Mouse (Mus musculus) regulatory T cell (primary cell): ENCODE measurements around the gene Crip2.

Source experiments
- in situ Hi-C: fragments of 300-600 bp; cut with MboI, MseI; formaldehyde crosslinking; loops from one replicate; pipeline ENCODE4 v1.15.1; 2025; ENCODE audit warnings: high pct_unique_total_duplicates

Gene Crip2

DNA sequence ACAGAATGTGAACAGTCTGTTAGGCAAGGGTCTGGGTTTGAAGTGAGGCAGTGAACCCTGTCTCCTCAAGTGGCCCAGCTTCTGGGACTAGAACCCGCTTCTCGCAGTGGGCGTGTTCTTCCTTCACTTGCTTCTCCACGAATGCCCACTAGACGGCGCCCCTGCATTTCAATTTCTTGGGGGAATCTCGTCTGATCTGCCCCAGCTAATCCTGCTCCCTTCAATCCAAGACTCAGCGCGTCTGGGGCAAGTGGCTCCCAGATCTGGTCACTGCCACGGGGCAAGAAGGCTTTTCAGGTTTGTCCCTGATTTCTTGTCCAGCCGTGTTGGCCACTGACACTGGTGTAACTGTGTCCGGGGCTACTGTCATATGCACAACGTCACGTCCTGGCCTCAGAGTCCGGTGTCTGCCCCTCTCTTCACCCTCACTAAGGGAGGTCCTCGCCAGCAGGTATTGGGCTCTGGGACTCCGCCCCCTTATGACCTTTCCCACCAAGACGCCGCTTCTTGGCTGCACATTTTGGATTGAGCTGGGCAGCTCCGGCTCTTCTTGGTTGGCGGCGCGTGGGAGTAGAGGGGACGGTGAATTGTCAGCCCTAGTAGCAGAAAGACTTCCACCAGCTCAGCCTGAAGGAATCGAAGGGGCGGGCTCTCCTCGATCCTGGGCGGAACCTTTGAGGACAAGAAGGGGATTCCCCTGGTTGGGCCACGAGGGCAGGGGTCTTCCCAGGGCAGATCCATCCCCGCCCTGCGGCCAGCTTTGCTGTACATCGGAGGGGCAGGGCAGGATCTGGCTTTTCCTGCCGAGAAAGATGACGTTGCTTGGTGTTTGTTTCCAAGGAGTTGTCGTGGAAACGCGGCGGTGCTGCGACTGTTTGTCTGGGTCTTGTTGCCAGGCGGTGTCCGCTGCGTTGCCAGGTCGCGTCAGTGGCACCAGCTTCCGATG is 6.3 kb downstream of the Crip2 start, which contains the start of gene Crip1:
Gene Crip1, plus strand, starts transcription at position 205 of the 946 bp plus-strand sequence.
- in situ Hi-C loops, result loop anchor here (5.0 kb wide), 1 partner anchor 41 kb away; the partner anchor contains the start of gene Tmem121

DNA sequence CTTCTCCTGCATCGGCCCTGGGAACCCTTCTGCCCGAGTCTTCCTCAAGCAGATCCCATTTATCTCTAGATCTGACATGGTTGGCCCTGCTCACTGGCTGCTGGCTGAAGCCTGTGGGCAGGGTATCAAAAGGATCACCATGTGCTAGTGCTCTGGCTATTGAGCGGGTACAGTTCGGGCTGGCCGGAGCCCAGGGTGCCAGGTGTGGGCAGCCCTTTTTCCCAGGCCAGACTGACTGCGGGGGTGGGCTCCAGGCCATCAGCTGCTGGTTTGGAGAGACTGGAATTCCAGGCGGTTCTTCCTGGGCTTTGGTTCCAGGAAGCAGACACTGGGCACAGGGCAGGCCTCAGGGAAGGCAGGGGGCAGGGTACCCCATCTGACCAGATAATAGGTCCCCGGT is 7.4 kb downstream of the Crip2 start:
- in situ Hi-C loops, result loop anchor here (5.0 kb wide), 1 partner anchor 40 kb away; the partner anchor contains the start of gene Tmem121

DNA sequence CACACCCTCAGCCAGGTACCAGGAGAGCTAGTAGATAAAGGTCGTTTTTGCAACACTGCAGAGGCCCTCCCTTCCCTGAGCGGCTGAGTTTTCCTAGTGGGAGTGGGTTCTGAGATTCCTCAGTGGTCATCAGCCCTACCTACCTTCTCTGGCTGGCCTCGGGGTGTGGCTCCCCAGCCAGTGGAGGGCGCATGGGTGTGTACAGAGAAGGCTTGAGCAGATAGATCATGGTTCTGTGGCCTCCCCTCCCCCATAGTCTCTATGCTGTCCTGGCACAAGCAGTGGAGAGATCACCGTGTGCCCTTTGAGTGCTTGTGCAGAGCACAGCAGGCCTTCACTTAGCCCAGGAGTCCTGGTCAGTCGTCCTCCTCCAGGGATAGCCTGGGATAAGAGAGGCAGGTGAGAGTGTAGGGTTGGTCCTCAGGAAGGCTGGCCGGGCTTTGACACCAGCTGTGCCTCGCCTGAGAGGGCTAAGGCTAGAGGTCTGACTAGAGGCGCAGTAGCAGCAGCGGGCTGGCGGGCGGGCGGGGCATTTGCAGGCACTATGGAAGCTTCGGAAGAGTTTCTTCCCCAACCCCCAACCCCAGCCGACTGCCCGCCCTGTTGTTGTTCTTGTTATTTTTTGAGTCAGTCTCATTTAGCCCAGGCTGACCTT is 8.5 kb downstream of the Crip2 start:
- in situ Hi-C loops, result loop anchor here (5.0 kb wide), 1 partner anchor 39 kb away; the partner anchor contains the start of gene Tmem121

DNA sequence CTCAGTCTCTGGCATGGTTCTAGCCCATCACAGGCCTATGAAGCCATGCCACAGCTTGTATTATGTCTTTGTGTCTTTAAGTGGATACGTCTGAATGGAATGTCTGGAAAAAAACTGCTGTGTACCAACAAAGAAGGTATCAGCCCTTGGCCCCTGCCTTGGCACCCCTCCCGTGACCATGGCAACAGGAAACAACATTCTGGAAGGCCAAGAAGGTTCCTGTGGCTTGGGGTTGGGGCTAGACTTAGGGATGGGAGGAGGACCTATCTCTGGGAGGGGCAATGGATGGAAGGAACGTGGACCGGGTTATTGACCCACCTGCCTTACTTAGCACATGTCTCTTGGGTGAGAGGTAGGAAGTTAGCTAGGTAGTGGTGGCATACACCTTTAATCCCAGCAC is 9.3 kb downstream of the Crip2 start:
- in situ Hi-C loops, result loop anchor here (5.0 kb wide), 1 partner anchor 38 kb away; the partner anchor contains the start of gene Tmem121

DNA sequence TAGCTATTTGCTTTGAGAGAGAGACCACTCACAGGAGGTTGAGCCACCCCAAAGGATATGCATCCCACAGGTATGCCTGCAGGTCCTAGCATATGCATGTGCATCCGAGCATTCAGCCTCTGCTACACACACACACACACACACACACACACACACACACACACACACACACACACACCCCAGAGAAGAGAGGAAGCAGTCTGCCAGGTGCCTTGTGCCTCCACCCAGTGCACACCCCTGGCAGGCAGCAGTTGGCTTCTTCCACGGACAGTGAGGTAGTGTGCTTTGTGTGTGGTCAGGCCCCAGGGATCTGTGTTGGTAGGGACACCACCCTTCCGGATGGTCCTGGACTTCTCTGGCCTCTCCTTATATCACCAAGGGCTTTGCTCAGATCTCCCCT is 9.9 kb downstream of the Crip2 start:
- in situ Hi-C loops, result loop anchor here (5.0 kb wide), 1 partner anchor 37 kb away; the partner anchor contains the start of gene Tmem121

DNA sequence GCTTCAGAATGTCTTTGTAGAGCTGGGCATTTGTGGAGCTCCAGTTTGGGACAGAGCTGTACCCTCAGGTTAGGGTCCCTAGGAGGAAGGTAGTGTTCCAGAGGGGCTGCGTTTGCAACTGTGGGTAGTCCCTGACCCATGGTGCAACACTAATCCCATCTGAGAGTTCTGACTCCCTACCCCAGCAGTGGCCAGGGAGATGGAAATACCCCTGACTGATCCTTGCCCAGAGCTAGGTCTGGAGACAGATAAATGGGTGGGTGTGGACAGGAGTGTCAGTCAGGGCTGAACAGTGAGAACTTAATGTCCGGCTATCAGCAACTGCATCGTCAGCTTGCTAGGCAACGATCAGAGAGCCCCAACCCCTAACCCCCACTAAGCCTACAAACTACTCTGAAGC is 10.6 kb downstream of the Crip2 start:
- in situ Hi-C loops, result no loop called here

DNA sequence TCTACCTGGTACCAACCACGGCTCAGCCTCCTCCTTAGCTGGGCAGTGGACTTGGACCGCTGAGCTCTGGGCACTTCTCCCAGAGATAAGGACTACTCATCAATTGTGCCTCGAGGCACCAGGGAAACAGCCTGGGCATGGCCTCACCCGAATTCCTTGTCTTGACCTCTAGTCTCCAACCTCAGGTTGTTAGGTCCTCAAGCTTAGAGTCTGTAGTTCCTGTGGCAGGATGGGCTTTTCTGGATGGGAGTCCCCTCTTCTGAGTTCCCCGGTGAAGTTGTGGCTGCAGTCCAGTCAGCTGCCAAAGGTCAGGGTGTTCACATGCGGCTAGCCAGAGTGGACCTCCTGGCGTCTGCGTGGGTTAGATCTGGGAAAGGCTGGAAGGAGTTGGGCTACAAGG is 11.0 kb downstream of the Crip2 start:
- in situ Hi-C loops, result no loop called here

DNA sequence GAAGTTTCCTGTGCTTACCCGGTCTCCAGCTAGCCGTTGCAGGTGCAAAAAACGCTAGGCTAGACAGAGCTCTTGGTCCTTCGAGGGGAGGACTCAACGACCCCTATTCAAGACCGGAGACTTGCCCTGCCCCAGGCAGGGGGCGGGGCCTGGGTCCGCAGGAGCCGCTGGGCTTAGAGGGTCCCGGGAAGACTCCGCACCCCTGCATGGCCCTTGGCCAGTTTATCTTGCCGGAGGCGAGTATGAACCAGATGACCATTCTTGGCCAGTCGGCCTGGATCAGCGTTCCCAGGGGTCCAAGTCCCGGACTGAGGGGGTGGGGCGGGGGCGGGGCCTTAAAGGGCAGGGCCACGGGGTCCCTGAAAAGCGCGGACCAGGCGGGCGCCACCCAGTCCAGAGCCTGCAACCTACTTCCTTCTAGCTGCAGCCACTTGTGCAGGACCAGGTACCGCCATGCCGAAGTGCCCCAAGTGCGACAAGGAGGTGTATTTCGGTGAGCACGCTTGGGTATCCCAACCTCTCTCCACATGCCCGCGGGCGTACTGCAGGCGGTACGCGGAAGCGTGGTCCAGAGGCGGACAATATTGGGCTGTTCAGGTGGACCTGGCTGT is 11.7 kb downstream of the Crip2 start:
- in situ Hi-C loops, result no loop called here

DNA sequence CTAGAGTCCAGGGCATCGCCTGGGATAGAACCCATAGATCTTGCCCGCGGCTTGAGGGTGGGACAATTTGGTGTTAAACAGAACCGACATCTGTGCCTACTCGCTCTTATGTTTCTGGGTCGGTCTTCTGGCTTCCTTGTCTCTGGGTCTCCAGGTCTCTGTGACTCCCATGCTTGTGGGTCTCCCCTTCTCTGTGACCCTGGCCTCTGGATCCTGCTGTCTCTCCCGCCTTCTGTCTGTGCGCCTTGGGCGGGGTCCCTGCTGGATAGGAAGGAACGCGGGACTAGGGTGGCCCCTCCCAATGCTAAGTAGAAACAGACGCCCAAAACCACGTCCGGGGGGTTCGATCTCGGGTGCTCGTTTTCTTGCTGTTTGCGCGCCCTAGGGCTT is 12.2 kb downstream of the Crip2 start:
- in situ Hi-C loops, result no loop called here

DNA sequence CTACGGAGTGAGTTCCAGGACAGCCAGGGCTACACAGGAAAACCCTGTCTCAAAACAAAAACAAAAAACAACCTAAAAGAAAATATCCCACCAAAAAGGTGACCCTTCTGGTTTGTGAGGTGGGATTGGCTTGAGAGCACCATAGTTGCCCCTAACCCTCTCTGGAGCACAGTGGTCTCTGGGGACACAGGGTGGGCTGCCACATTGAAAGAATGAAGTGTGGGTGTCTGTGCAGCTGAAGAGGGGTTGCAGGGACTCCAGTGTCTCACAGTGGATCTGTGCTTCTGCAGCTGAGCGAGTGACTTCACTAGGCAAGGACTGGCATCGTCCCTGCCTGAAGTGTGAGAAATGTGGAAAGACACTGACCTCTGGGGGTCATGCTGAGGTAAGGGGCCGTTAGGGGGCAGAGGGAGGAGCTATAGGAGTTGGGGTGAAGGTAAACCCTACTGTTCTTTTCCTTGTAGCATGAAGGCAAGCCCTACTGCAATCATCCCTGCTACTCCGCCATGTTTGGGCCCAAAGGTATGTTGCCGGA is 13.0 kb downstream of the Crip2 start:
- in situ Hi-C loops, result no loop called here

DNA sequence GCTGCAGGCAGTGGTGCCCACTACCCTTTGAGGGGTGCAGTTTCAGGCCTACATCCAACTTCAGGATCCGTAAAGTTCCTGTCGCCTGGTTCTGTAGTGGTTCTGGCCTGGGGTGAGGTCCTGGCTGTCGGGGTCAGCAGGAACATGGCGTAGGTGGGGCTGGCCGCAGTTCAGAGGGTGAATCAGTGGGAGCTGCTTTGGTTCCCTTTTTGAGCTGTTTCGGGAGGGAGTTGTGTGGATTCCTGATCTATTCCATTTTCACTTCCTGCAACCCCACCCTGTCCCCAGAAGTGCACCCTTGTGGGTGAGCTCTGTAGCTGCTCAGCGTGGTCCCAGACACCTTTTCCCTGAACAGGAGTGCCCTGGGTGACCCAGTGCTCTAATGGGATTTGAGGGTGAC is 13.9 kb downstream of the Crip2 start:
- in situ Hi-C loops, result no loop called here

DNA sequence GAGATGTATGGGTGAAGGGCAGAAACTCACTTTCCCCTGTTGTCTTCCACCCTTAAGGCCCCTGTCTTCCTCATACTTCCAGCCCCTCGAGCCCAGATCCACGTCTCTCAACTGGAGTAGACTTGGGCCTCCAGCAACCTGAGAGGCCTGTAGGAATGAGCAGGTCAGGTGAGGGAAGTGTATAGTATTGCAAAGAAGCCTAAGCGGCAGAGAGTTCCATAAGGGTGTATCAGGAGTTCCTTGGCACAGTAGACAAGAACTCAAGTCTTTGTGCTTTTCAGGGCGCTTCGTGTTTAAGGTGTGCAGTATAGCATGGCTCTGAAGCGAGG is 14.7 kb downstream of the Crip2 start:
- in situ Hi-C loops, result no loop called here

DNA sequence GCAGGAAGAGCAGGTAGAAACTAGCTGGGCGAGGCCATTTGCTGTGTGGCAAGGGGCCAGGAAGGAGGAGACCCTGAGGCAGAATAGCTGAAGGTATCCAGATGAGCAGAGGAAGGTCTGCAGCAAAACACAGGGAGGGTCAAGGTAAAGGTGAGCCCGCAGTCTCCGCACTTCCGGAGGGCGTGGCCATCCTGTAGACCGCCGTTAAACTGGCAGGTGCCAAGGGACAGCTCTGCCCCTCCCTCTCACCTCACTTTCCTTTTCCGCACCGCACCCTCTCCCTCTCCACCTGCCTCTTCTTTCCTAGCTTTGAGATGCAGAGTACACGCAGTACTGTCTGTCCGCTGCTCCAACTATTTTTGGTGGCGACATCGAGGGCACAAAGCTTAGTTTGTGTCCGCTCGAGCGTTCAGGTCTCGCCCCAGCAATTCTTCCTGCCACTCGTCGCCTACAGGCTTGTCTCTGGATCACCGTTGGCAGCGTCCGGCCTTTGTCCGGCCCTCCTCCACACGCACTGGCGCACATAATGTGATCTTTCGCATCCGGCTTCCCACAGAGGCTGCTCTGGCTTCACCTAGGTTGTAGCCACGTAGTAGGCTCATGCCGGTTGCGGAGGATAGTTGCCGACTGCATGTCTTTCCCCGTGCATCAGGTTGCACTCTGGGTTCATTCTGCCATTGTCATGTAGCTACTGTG is 15.2 kb downstream of the Crip2 start:
- in situ Hi-C loops, result no loop called here

DNA sequence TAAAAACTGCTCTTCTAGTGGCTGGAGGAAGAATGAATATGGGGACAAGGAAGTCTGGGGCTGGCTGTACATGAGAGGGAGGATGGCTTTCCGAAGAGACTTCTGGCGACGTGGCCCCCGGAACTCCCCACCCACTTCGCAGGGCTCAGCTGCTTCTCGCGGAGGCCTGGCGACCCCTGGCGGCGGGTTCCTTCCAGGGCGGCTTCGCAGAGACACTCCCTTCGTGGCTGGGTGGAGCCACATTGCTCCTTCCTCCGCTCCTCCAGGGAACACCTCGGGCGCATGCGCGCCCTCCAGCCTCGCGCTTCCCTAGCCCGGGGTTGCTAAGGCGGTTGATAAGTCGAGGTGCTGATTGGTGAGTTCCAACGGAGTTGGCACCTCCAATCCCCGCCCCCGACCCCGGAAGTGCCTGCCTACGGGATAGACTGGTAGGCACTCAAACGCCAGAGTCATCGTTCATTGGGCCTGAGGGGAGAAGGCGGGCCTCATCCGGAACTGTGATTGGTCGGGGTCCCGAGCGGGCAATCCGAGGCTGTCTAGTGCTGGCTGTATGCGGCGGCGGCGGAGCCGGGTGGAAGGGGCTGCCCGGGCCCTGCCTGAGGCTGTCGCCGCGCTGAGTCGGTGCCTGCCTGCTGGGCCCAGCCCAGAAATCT is 16.0 kb downstream of the Crip2 start, which contains the start of gene Tedc1:
Gene Tedc1, plus strand, starts transcription at position 535 of the 653 bp plus-strand sequence.
- in situ Hi-C loops, result no loop called here

DNA sequence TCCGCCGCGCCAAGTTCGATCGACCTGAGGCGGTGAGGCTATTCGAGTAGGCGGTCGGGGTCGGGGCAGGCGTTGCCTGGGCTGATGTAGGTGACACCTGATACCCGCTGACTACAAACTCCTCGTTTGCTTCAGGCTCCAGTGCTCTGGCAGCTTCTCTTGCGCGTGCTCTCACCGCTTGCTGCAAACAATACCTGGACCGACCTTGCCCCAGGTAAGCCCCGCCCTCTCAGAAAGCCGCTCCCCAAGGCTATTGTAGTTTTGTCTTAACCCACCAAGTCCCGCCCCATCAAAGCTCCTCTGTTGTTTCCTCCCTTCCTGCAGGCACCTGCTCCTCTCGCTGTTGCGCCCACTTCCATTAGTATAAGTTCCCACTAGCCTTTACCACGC is 16.5 kb downstream of the Crip2 start:
- in situ Hi-C loops, result no loop called here

DNA sequence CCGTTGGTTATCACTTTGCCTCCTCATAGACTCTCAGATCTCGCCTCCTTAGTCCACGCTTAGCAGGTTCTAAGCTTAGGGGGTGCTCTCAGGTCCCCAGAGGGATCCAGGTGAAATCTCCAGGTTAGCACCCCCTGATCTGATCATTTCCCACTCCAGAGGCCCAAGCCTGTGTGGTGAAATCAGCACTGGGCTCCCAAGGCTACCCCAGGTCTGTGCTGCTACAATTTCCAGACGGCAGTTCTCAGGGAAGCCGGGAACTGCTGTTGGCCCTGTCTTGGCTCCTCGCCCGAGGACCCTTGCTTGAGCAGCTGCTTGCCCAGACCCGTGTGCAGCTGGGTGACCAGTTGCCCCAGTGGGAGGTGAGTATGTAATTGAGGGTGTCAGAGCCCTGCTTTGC is 17.0 kb downstream of the Crip2 start:
- in situ Hi-C loops, result no loop called here

DNA sequence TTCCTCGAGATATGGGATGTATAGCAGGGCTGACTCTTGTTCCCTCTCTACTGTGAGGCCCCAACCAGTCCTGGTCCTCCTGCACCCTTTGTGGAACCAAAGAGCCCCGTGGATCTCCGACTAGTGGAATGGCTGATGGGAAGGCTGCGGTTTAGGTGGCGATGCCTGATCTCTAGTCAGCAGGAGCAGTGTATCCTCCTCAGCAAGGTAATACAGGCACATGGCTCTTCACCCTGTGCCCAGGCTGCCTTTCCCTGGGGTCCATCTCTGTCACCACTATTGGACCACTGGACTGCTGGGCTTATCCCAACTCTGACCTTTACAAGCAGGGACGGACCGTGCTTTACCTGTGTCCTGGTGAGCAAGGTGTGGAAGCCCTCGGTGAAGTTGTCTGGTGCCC is 17.5 kb downstream of the Crip2 start:
- in situ Hi-C loops, result no loop called here

DNA sequence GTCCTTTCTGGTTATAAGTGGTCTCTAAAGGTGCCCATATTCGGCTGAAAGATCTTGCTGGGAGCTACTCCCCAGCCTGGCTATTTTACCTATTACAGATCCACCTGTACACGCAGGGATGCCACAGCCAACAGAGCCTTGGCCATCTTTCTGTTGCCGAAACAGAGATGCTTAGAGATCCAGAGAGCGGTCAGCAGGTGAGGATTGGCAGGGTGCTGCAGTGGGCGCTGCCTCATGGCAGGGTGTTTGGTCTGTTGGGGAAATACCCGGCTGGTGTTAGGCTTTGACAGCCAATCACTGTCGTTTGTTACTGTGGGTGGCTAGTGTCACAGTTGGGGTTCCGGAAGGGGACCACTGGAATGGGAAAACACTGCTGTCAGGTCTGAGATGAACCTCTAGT is 17.9 kb downstream of the Crip2 start:
- in situ Hi-C loops, result no loop called here

DNA sequence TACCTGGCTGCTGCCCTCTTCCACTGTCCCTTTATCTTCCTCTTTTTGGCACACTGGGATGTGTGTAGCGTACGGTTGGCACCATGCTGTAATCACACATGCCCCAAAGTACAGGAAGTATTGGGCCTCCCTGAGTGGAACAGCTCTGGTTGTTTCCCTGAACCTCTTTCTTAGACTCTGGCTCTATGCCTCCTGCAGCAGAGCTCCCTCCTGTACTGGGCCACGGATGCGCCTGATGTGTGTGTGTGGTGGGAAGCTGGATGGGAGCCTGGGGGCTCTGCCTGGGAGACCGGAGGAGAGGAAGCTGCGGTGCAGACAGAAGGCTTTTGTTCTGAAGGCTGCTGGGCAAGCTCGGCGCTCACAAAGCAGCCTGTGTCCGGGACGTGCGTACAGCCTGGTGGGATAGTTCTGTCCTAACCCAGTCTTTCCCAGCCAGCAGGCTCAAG is 23.5 kb downstream of the Crip2 start:
- in situ Hi-C loops, result no loop called here

DNA sequence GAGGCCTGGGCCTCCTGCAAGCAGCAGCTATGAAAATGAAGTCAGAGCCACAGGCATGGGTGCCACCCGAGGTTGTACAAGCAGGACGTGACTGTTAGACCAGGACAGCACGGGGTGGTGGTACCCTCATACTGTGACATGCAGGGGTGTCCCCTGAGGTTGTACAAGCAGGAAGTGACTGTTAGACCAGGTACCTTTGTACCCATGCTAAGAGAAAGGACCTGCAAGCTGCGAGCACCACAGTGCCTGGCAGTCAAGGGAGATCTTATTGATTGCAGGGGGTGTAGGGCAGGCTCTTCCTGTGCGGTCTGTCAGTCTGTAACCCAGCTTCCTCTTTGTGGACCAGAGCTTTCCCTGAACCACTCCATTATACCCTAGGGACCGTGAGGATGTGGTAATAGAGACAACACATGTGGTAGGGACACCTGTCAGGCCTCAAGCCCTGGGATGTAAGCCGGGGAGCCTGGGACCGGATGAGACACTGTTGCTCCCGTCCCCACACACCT is 28.0 kb downstream of the Crip2 start:
- in situ Hi-C loops, result no loop called here
